Mouse (Mus musculus): ENCODE measurements at regions not wholly inside any gene's neighbourhood (a gene's known extent, or its start where the extent isn't known, plus 50 kb on each side); places are given as distances from the start of the nearest gene placed in this dataset.

DNA sequence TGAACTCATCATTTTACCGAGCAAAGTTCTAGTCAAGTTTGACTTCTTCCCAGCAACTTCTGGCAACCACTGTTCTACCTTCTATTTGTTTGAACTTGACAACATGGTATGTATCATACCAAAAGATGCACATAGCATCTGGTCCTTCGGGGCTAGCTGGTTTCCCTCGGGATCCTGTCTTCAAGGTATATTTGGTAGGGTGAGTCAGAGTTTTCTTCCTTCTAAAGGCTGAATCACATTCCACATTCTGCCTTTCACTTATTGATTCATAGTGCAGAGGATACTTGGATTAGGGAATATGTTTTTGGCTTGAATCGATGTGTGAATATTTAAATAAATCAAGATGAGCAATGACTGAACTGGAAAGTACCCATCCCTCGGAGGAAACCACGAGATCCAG, 789.9 kb downstream of the Nr2f2 start:
- no peak for DNase-seq (ENCODE audit: low read depth)

DNA sequence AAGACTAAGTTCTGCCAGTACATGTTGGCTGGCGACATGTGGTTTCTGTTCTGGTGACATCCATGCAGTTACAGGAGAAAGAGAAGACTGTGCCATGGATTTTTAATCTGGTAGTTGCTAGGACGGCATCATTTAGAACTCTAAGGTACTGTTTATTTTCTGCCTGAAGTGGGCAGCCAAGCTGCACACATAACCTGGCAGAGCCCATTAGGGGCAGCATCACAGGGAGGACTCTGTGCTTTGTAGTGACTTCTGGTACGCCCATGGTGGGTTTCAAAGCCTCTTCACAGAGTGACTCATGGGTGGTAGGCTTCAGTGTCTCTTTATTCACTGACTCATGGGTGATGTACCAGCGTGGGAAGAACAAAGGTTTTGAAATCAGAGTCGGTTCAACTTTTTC, 792.8 kb downstream of the Nr2f2 start:
- DNase-seq (ENCODE audit: low read depth) = no peak

DNA sequence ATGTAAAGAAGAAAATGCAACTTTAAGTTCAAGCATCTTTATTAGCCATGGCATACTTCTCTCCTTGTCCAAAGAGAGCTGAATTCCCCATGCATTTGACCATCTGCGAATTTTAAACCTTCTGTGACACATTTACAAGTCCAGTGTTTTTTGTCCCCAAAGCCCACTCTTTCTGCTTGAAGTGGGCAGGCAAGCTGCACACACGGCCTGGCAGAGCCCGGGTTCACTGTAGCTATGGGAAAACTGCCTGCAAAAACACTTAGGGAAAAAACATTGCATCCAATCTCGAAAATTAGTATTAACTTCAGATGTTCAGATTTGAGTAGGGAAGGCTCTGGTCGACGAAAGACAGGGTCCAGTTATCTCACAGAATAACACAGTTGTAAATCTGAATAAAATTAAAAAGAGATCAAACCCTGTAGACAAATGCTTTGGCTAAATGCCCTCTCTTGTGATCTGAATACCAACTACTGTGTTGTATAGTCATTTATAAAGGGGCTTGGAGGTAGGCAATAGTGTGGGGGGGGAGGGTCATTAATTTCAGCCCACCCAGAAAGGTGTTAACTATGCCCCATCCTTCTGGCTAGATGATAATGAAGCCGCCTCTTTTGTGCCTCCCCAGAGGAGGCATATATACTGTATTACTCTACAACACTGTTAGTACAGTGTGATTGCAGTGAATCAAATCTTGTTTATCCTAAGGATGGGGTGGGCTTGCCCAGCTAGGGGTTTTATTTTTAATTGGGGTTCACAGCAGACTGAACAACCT, 793.7 kb downstream of the Nr2f2 start:
- no peak for DNase-seq (ENCODE audit: low read depth)

DNA sequence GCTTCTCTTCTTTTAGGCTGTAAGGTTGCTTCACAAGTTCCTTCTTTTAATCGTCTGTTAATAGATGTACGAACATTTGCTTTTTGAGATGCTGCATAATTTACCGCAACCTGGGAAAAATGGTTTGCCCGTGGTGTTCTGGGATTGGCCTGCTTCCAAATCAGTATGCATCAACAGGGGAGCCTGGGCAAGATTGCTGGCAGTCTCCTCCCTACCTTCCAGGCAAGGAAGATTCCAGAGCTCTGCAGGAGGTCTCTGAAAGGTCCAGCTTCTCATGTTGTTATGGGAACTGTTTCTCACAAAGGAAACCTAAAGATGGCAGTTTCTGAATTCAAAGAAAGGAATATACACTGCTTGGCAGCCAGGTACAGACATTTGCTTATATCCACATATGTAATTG, 799.6 kb downstream of the Nr2f2 start:
- no peak for DNase-seq (ENCODE audit: low read depth)

DNA sequence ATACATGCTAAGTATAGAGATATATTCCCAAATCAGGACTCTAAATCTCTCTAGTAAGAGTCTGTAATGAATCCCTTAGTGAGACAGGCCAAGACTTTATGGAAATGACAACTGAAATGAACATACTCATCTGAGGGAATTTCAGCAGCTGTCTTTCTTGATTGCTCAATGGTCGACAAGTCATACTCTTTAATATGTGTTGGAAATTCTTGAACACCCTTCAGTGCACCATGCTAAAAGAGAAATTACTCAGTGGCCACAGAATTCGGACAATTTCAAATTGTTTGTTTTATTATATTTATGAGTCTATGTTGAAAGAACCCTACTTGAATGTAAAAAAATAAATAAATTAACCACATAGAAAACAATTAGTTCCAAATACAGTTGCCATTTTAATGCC, 802.1 kb downstream of the Nr2f2 start:
- DNase-seq (ENCODE audit: low read depth) = no peak

DNA sequence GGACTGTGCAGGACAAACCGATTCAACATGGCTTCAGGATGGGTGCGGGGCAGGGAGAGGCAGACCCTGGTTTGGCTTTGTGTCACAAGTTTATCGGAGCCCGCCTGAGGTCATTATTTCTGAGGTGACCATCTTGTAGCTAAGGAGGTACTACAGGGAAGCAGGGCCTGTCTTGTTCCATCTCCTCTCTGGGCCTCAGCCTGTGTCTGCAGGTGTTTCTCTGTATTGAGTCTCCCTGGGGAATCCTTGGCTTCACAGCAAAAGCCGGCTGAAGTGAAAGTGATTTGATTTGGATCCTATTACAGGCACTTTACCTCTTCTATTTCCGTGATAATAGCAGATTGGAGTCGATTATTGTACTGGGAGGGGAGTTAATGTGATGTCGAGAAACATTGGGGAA, 805.7 kb upstream of the Arrdc4 start:
- DNase-seq (ENCODE audit: low read depth) = no peak

DNA sequence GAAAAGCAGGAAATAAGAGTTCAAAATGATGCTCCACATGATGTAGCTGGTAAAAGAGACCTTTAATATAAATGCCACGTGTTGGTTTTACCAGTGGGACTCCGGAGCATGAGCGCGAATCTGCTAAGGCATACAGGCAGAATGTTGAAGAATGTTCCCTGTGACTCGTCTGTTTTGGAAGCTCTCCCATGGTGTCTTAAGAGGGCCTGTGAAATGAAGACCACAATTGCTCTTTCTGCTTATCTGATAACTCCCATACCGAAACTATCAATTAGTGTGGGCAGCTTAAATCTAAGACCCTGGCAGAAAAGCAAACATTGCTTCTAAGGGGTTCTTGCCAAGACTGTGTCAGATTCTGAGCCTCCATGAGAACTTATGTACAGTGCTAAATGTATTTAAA, 804.9 kb upstream of the Arrdc4 start:
- no peak for DNase-seq (ENCODE audit: low read depth)

DNA sequence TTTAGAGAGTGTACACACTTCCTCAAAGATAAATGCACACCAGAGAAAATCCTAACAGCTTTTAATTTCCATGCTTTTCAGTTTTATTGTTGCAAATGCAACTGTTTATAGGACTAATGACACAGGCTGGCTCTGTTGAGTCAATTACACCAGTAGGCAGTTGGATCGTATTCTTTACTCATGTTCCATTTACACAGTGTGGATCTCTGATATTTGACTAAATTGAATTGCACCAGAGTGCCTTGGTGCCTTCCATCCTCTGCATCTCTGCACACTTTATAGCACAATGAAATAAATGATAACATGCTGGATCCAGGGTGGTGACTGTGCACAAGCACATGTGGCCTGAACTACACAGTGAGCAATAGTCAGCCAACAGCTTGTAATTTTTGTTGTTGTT, 787.0 kb upstream of the Arrdc4 start:
- DNase-seq (ENCODE audit: low read depth) = no peak

DNA sequence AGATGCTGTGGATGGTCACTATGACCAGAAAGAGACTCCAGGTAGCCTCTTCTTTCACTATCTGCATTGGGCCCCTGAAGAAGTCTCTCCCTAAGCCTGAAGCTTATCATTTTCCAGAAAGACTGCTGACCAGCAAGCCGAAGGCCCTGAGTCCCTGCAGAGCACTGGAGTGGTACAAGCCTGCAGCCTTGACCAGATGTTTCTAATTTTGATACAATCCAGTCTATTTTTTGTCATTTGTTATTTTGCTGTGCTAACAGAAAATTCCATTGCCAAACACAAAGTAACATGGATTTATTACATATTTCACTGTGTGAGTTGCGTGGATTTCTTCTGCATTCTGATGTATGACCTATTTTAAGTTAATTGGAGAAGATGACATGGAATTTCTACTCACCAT, 764.9 kb upstream of the Arrdc4 start:
- DNase-seq (ENCODE audit: low read depth) = no peak

DNA sequence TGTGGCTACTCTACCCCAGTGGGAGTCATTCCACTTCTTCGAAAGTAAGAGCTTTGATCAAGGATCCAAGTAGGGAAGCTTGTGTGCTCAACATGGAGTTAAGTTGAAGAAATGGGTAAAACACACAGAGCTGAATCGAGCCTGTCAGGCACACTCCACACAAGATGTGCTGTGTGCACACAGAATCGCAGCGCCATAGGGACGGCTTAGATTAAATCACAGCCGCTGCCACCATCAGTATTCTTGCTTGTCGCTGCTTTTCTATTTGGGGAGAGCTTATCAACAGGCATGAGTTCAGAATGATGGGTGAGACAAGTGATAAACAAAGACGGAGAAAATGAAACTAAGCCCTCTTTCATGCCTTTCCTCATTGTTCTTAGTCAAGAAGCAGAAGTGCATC, 761.3 kb upstream of the Arrdc4 start:
- no peak for DNase-seq (ENCODE audit: low read depth)

DNA sequence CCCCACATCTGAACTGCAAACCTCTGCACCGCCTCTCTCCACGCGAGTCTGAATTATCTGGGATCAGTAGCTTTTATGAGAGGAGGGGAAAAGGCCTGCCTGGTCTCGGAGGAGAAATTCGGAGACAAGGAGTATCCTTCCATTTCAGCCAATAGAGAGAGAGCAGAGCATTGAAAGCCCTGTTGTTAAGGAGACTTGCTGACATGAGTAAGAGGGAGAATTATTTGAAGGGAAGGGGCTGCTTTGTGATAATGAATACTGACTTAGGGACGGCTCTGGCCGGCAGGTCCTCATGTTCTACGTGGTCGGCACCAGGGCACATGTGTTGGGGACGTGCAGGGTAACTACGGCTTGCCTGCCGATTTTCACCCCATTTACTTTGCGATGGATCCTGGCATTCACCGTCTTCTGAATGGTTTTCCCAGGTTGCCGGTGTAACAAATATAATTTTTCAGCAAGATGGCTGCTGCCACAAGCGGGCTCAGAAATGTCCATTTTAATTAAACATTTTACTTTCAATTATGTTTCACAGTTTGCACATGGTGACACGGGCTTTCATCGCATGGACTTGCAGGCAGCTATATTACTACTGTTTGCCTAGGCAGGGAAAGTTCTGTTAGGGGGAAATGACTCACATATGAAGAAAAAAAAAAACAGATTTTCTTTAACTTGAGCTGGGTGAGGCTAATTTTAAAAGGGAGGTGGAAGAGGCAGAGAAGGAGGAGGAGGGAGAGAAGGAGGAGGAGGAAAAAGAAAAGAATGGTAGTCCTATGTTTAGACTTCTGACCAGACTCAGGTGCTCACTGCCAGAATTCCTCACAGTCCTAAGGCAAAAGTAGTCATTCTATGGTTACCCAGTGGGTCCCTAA, 744.3 kb upstream of the Arrdc4 start:
- peak; percentile 5 for DNase-seq (ENCODE audit: low read depth)

DNA sequence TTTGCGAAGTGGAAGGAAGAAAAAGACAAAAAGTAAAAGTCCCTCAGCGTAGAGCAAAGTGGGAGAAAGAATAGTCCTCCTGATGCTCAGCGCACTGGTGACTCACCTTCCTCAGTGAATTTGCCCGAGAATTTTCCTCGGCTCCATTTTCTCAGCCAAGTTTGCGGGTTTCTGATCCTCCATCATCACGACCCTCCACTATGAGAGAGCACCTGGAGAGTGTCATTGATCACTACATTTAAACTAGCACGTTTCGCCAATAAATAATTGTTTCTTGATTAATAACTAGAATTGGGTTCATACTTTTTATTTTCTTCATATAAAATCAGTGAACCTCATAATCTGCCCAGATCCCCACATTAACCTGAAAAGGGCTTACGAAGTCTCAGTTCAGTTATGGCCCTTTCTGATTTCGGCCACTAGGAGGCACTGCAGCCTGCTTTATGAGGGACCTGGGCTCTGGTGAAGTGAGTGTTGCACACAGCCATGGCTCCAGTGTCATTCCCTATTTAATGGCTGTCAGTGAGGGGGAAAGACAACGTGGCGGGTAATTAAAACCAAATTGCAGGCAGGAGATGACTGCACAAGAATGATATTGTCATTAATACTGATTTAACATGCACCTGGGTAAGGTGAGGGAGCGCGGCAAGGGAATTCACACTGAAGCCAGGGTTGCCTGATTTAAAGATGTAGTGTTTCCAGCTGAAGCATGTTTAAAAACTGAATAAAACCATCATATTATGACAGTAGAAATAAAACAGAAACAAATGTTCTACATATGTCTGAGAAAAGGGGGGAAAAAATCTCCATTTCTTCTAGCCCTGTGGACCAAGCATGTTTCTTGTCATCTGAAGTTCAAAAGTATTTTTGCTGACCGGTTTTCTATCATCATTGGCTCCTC, 741.8 kb upstream of the Arrdc4 start:
- peak; percentile 40 for DNase-seq (ENCODE audit: low read depth)

DNA sequence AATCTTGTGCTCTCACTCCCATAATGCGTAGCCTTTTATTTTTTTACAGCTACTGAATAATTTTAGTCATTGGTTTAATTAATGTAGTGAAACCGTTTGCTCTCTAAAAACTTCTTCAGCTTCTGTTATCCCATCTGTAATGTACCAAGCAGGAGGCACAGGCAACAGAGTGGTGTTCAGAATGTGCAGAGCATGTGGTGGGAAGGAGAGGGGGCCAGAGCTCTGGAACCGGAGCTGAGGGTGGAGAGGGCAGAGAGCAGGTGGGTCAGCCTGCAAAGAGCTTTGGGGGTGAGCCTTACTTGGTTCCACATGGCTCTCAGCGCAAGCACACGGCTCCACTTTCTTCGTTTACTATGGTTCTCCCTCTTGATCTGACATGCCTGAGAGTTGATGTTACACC, 739.6 kb upstream of the Arrdc4 start:
- DNase-seq (ENCODE audit: low read depth) = no peak

DNA sequence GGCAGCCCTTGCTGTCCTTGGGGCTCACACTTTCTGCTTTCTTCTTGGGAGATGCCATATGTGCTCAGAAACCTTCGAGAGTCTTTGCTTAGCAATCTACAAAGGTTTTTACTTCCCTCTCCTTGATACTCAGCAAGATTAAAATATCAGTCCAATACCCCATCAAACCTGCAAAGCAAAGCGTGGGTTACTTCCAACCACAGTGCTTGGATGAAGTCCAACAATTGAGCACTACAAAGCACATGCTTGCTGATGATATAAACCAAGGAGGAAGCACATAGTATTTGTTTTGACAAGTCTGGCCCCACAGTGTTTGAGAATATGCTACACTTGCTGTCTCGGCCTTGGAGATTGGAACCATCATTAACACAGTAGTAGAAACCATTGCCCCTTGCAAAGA, 738.1 kb upstream of the Arrdc4 start:
- DNase-seq (ENCODE audit: low read depth) = peak; percentile 47

DNA sequence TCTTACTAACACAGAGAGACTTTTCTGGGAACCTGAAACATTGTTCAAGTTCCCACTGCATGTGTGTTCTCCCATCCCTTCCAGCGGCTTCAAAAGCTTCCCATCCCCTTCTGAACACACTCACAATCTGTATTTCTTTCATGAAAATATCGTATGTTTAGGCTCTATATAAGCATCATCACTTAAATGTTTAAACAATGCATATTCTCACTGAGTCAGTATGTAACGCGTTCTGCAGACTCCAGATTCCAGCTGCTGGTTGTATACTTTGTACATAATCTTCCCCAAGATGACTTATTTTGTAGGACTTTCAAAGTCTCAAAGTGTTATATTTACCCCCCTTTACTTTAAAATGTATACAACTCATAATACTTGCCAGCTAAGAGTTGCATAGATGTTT, 735.5 kb upstream of the Arrdc4 start:
- DNase-seq (ENCODE audit: low read depth) = no peak

Data from 416B (cell line).